Mouse (Mus musculus) small intestine, adult 2 months (tissue): Measurements from ENCODE around the gene Serf2. TPM values are rescaled to one million over a fixed set of nuclear protein-coding genes. Genes with fewer than 3 reads are reported as not detected.
A peak's percentile ranks its signal among the peaks of the same experiment; 100 is the strongest.
"Not testable (repeated sequence)": the region's sequence is repeated elsewhere in the genome, so short reads cannot be mapped to it uniquely, and the experiment has no call there.

Experiments used
- H3K27ac ChIP-seq: fragments of 200-500 bp; 2 replicates; pipeline ENCODE4 v1.5.1; 2012; ENCODE audit warnings: low read depth, low read length, control low read depth, inconsistent platforms; ENCODE audit not compliant: insufficient read depth
- H3K27me3 ChIP-seq: fragments of 200-500 bp; 2 replicates; pipeline ENCODE4 v1.6.1; 2012; ENCODE audit warnings: mild to moderate bottlenecking, moderate library complexity, low read length, inconsistent platforms; ENCODE audit not compliant: control insufficient read depth, insufficient read depth
- H3K36me3 ChIP-seq: fragments of 200-500 bp; 2 replicates; pipeline ENCODE4 v1.6.1; 2012; ENCODE audit warnings: mild to moderate bottlenecking, low read length, control low read depth, inconsistent platforms; ENCODE audit not compliant: control insufficient read depth, insufficient read depth
- H3K4me1 ChIP-seq: fragments of 200-500 bp; 2 replicates; pipeline ENCODE4 v1.6.1; 2012; ENCODE audit warnings: low read length, inconsistent platforms, mixed read lengths; ENCODE audit not compliant: control insufficient read depth, insufficient read depth, insufficient read length
- H3K4me3 ChIP-seq: fragments of 200-500 bp; 2 replicates; pipeline ENCODE4 v1.5.1; 2012; ENCODE audit warnings: low read depth, mild to moderate bottlenecking, control low read depth, inconsistent platforms, low read length, moderate library complexity
- CTCF ChIP-seq: fragments of 200-500 bp; IDR thresholded peaks from 2 replicates; pipeline ENCODE4 v1.5.1; 2012; ENCODE audit warnings: low read depth, mild to moderate bottlenecking, control low read depth, inconsistent platforms, low read length, moderate library complexity, mixed read lengths; ENCODE audit not compliant: insufficient replicate concordance, insufficient read length; ENCODE audit errors: extremely low read depth
- POLR2A ChIP-seq: fragments of 200-500 bp; IDR thresholded peaks from 2 replicates; pipeline ENCODE4 v1.6.1; 2012; ENCODE audit warnings: low read depth, mild to moderate bottlenecking, control low read depth, inconsistent platforms, low read length, moderate library complexity
- WGBS: fragments of 180-500 bp; shearing (Covaris S2); methylation state at CpG from one replicate; pipeline ENCODE4 v1.1.7; 2018; 5-methylcytosine and 5-hydroxymethylcytosine counted together
- polyA plus RNA-seq: library from polyadenylated mRNA; depleted of rRNA; stranded (reverse); fragments of >200 nt; gene quantifications from 2 replicates; pipeline ENCODE4 v1.2.3, GENCODE M21; 2012

Serf2 gene
- polyA plus RNA-seq, 1 experiment: 475 TPM

DNA sequence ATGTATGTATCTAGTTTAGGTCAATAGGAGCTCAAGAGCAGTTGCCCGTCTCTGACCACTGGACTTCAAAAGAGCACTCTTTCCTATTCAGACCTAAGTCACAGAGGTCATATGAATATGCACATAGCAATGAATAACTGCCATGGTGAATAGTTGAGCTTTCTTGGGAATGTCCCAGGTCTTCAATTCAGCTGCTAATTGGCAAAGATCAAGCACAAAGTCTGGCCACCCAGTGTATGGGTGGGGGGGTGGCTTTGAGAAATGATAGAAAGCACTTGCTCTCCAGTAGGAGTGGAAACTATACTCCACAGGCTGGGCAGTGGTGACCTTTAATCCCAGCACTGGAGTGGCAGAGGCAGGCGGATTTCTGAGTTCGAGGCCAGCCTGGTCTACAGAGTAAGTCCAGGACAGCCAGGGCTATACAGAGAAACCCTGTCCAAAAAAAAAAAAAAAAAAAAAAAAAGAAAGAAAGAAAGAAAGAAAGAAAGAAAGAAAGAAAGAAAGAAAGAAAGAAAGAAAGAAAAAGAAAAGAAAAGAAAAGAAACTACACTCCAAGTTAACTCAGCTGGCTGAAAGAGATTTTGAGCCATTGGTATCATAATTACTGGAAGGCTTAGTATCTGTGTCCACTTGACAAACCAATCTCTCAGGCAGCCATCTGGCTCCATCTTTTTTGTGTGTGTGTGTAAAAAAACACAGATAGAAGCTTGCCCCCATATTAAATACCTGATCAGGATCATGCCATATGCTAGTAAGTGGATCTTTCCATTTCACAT lies 28.7 kb downstream of the Serf2 start:
- WGBS: 76% methylated on average over 3 of the region's 3 CpGs
- Histone ChIP-seq H3K27me3 (no peaks in the 10 kb centered on the region), H3K4me3 (no peak overlapping the region), H3K36me3 (no peaks in the 10 kb centered on the region), H3K27ac (no peak overlapping the region), H3K4me1 (no peaks in the 10 kb centered on the region)
- no peak for TF ChIP-seq CTCF
- TF ChIP-seq POLR2A: no peak

DNA sequence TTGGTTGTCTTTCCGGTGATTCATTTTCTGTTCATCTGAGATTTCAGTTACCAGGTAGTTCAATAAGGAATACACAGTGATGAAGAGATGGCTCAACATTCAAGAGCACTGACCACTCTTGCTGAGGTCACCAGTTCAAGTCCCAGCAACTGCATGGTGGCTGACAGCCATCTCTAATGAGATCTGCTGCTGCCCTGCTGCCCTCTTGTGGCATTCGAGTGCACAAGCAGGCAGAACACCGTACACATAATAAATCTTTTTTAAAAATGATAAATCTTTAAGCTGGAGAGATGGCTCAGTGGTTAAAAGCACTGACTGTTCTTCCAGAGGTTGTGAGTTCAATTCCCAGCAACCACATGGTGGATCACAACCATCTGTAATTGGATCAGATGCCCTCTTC lies 31.5 kb downstream of the Serf2 start:
- no peak for TF ChIP-seq POLR2A
- TF ChIP-seq CTCF: peak; percentile 67; the same call in 1 of the 2 replicates
- 48% methylated on average over 3 of the region's 3 CpGs for WGBS

DNA sequence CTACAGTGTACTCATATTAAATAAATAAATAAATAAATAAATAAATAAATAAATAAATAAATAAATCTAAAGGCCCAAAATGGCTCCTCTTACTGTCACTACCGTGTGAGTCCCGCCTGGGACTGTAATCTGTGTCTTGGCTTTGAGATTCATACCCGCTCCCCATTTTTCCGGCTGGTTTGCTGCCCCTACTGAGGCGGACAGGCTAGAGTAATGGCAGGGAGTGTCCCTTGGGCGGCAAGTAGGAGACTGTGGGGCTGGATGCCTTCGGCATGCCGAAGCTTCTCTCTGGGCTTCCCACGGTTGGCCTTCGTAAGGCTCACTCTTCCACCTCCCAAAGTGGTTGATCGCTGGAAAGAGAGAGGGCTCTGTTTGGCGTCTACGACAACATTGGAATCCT lies 31.9 kb downstream of the Serf2 start:
- H3K27me3 ChIP-seq, H3K27ac ChIP-seq, H3K36me3 ChIP-seq, H3K4me3 ChIP-seq, H3K4me1 ChIP-seq: not testable (repeated sequence)
- 81% methylated on average over 13 of the region's 13 CpGs for WGBS

More for the DNA sequence above, 31.5 kb downstream of the Serf2 start:
- Histone ChIP-seq H3K4me1 (no peaks in the 10 kb centered on the region), H3K27ac (no peak overlapping the region), H3K27me3 (no peaks in the 10 kb centered on the region), H3K4me3 (no peak overlapping the region), H3K36me3 (no peaks in the 10 kb centered on the region)

GRCm38 (mm10) chr2:121483576-121483975 lies 34.6 kb downstream of the Serf2 start:
- TF ChIP-seq POLR2A (no peak), CTCF (no peak)

GRCm38 (mm10) chr2:121484403-121484802 lies 35.4 kb downstream of the Serf2 start:
- not testable (repeated sequence) for H3K27ac ChIP-seq, H3K4me1 ChIP-seq, H3K27me3 ChIP-seq, H3K36me3 ChIP-seq, H3K4me3 ChIP-seq
- 72% methylated on average over 2 of the region's 2 CpGs for WGBS

More at GRCm38 (mm10) chr2:121483576-121483975, 34.6 kb downstream of the Serf2 start:
- Histone ChIP-seq H3K27me3 (no peaks in the 10 kb centered on the region), H3K4me3 (no peak overlapping the region), H3K36me3 (no peaks in the 10 kb centered on the region), H3K27ac (no peak overlapping the region), H3K4me1 (no peaks in the 10 kb centered on the region)
- WGBS: 55% methylated on average over 8 of the region's 8 CpGs

DNA sequence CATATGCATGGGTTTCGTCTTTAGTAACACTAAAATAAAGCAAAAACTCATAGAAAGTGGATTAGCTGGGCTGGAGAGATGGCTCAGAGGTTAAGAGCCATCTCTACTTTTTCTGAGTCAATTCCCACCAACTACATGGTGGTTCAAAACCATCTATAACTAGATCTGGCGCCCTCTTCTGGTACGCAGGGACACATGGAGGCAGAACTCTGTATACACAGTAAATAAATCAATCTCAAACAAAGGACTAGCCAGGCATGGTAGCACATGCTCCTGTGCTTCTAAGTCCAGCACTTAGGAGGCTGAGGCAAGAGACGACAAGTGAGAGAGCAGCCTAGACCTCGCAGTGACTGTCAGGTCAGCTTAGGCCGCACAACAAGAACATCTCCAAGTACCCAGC lies 52.6 kb downstream of the Serf2 start:
- 83% methylated on average over 2 of the region's 6 CpGs for WGBS
- not testable (repeated sequence) for H3K27ac ChIP-seq, H3K4me3 ChIP-seq, H3K36me3 ChIP-seq, H3K27me3 ChIP-seq, H3K4me1 ChIP-seq

- H3K4me3 ChIP-seq: peak within 1 kb of the TSS; percentile 81
- 3% methylated on average over 42 of the region's 42 CpGs for WGBS
- TF ChIP-seq POLR2A: peak; percentile 86
- H3K27me3 ChIP-seq, H3K4me1 ChIP-seq, H3K36me3 ChIP-seq: not testable (repeated sequence)
- H3K27ac ChIP-seq: peak within 1 kb of the TSS; percentile 52; the same call in 1 of the 2 replicates
Measured at GRCm38 (mm10) chr2:121505942-121506882, 57.2 kb downstream of the Serf2 start, which contains the start of the genes Mfap1a and Wdr76. Gene Mfap1a (minus strand): TSS chr2:121506665. Gene Wdr76 (plus strand): TSS chr2:121506723.
